Mouse (Mus musculus) heart, adult 18-20 months (tissue): Measurements from ENCODE around the gene Tinf2. TPM values are rescaled to one million over a fixed set of nuclear protein-coding genes. Genes with fewer than 3 reads are reported as not detected.

Source experiments
- DNase-seq, 2 experiments: peaks; one replicate each; pipeline ENCODE4 v3.0.0; 2021 to 2022; ENCODE audit warnings: mixed read lengths in 1 of 2
- long read RNA-seq, 2 experiments: library from polyadenylated mRNA; stranded (forward); transcript quantifications; one replicate each; pipeline ENCODE4 v2.0.0; 2021
- total RNA-seq, 2 experiments: library from RNA; stranded (reverse); gene quantifications; 2 replicates each; pipeline ENCODE4 v1.2.3; 2021

Tinf2 gene
- total RNA-seq: 10 to 100 TPM; 10.1 to 12.1 TPM
- long read RNA-seq, experiment 1, transcript Tinf2-201 (9 exons, 2,956 nt): major isoform, 5 of 9 reads
- long read RNA-seq, experiment 1, partial matches to known transcripts: 2 of 9 reads
- long read RNA-seq, experiment 1, other reads (novel, unspliced or antisense): 2 of 9 reads
- long read RNA-seq, experiment 2, partial matches to known transcripts: 0 of 3 reads
- long read RNA-seq, experiment 2, other reads (novel, unspliced or antisense): 1 of 3 reads

GRCm38 (mm10) chr14:55681160-55682117, at the start of gene Tinf2:
Gene Tinf2 (minus strand): TSS chr14:55681820.
- DNase-seq: peak; percentile 94 to 95

GRCm38 (mm10) chr14:55730531-55731032, 49.0 kb upstream of the Tinf2 start:
- no peak for DNase-seq

GRCm38 (mm10) chr14:55730116-55730515, 48.5 kb upstream of the Tinf2 start:
- DNase-seq: no peak

- DNase-seq: no peak
These were observed 46.5 kb upstream of the Tinf2 start for GRCm38 (mm10) chr14:55727889-55728685.

- no peak for DNase-seq
These were observed 44.6 kb upstream of the Tinf2 start for GRCm38 (mm10) chr14:55726261-55726660.

- peak; percentile 66 to 82 for DNase-seq
These were observed 42.8 kb upstream of the Tinf2 start for GRCm38 (mm10) chr14:55724411-55724871.

- DNase-seq: no peak
These were observed 41.8 kb upstream of the Tinf2 start for GRCm38 (mm10) chr14:55723433-55723832.

GRCm38 (mm10) chr14:55722438-55722945, 40.9 kb upstream of the Tinf2 start:
- no peak for DNase-seq

GRCm38 (mm10) chr14:55721700-55722437, 40.2 kb upstream of the Tinf2 start, which contains the start of gene Rabggta:
Gene Rabggta (minus strand): TSS chr14:55722263.
- DNase-seq: peak; percentile 92

- no peak for DNase-seq
These were observed 39.5 kb upstream of the Tinf2 start for GRCm38 (mm10) chr14:55721076-55721475.

- DNase-seq: no peak
These were observed 39.0 kb upstream of the Tinf2 start for GRCm38 (mm10) chr14:55720666-55721065.

- no peak for DNase-seq
These were observed 38.1 kb upstream of the Tinf2 start for GRCm38 (mm10) chr14:55719737-55720136.

GRCm38 (mm10) chr14:55716884-55717283, 35.3 kb upstream of the Tinf2 start:
- no peak for DNase-seq

- no peak for DNase-seq
These were observed 34.7 kb upstream of the Tinf2 start for GRCm38 (mm10) chr14:55716271-55716670.

- DNase-seq: no peak
These were observed 33.3 kb upstream of the Tinf2 start for GRCm38 (mm10) chr14:55714893-55715292.

GRCm38 (mm10) chr14:55713729-55714122, 32.1 kb upstream of the Tinf2 start, which contains the start of gene Tgm1:
Gene Tgm1 (minus strand): TSS chr14:55713926.
- DNase-seq: no peak

- peak; percentile 49 to 67 for DNase-seq
These were observed 31.5 kb upstream of the Tinf2 start for GRCm38 (mm10) chr14:55713007-55713728.

- DNase-seq: no peak
These were observed 30.2 kb upstream of the Tinf2 start for GRCm38 (mm10) chr14:55711786-55712185.

- DNase-seq: no peak
These were observed 27.9 kb upstream of the Tinf2 start for GRCm38 (mm10) chr14:55709509-55709908.

- no peak for DNase-seq
These were observed 25.8 kb upstream of the Tinf2 start for GRCm38 (mm10) chr14:55707397-55707796.
